Mouse (Mus musculus): ENCODE data around the gene Arhgef33.
"Not testable (repeated sequence)": the region's sequence is repeated elsewhere in the genome, so short reads cannot be mapped to it uniquely, and the experiment has no call there.

Gene Arhgef33

GRCm38 (mm10) chr17:80346591-80347125 lies 39.5 kb downstream of the Arhgef33 start:
- no peak for DNase-seq (ENCODE audit: low spot score)

DNA sequence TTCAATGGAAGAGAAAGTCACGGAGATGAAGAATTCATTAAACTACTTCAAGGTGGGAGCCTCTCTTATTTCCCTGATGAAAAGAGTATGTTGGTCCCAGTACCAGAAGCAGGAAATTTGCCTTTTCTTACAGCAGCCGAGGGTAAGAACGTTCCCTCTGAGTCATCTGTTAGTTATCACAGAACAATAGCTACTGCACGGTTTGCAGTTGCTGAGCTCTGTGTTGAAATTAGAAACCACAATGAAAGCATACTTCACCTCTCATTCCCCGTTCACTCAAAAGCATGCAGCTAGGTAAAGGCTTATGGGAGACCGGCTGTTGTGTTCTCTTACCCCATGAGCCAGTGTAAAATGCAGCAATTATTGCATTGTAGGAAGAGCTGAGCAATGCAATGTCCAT lies 40.0 kb downstream of the Arhgef33 start:
- no peak for DNase-seq (ENCODE audit: low spot score)

DNA sequence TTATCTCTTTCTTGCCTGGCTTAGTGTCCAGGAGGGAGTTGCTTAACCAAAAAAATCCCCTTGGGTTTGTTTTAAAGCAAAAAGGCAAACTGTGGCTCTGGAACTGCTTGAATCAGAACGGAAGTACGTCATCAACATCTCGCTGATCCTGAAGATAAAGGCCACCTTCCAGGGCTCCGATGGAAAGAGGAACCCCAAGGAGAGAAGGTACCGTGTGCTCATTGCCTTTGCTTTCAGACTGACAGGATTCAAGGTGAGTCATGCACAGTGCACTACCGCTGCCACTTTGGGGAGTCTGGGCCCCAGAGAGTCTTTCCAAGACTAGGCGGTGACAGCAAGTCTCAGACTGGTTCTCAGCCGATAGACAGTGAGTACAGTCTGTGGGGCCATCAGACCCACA lies 53.0 kb downstream of the Arhgef33 start:
- DNase-seq (ENCODE audit: low spot score), result no peak

- DNase-seq (ENCODE audit: low spot score), result peak; percentile 10
Observed at GRCm38 (mm10) chr17:80367276-80367675, 60.1 kb downstream of the Arhgef33 start.

DNA sequence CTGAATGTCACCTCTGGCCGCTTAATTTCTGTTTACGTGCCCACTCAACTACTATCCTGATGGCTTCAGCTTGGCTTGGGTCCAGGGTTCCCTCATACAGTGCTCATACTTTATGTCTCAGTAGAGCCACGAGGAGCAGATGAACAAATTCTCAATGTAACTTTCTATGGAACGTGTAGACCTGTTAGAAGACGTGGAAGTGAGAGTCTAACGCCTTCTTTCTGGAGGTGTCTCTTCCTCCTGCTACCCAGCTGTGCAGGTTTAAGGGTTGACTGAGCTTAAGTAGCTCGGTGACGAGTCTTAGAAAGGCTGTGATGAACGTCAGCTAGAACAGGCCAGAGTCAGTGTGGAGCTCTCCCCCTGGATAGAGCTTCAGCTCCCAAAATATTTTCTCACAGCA lies 61.4 kb downstream of the Arhgef33 start:
- DNase-seq (ENCODE audit: low spot score), result no peak

GRCm38 (mm10) chr17:80372989-80373725 lies 66.0 kb downstream of the Arhgef33 start, which contains the start of gene Gm10190:
Gm10190 (minus strand) TSS chr17:80373541.
- peak; percentile 89 for DNase-seq (ENCODE audit: low spot score)

DNA sequence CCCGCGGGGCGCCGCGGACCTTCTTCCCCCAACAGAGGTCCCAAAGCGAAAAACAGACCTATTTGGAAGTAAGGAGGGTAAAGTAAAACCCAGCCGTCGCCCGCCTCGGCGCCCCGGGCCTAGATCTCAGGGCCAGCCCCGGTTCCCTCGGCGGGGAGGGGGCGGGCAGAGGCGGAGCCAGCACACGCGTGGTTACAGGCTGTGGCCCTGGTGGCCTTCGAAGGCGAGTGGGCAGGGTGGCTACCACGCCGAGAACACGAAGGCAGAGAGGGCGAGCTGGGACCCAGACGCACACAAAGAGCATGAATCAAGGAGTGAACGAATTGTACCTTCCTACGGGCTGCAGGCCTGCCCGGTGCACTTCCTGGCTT lies 66.5 kb downstream of the Arhgef33 start:
- no peak for DNase-seq (ENCODE audit: low spot score)

DNA sequence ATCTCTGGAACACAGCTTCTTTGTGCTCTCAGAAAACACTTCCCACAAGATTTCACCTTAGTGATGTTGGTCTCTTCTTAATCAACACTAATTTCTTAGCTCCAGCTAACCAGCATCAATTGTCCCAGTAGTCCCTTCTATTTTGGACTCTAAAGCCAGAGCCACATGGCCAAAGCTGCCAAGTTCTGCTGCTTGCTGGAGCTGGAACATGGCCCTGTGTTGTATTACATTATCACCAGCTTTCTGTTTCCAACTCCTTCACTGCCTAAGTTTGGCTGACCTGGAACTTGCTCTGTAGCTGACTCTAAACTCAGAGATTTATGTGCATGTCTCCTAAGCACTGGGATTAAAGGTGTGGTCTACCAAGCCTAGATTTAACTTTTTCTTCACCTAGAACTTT lies 71.2 kb downstream of the Arhgef33 start:
- not testable (repeated sequence) for DNase-seq (ENCODE audit: low spot score)

DNA sequence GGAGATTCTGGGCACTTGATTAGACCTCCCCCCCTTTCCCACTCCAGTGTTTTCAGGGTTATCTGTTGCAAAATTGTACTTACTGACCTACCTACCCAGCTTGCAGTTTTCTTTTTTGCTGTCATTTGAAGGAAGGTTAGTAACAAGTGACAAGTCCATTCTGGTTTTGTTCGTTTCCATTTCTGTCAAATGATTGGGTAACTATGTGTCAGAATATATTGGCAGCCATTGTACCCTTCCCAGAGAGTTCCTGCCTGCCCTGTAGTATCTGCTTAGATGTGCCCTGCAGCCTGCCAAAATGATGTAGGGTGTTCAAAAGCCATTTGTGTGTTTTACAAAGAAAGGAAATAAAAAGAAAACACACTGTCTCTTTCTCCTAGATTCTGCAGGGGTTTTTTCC lies 78.5 kb downstream of the Arhgef33 start:
- no peak for DNase-seq (ENCODE audit: low spot score)

DNA sequence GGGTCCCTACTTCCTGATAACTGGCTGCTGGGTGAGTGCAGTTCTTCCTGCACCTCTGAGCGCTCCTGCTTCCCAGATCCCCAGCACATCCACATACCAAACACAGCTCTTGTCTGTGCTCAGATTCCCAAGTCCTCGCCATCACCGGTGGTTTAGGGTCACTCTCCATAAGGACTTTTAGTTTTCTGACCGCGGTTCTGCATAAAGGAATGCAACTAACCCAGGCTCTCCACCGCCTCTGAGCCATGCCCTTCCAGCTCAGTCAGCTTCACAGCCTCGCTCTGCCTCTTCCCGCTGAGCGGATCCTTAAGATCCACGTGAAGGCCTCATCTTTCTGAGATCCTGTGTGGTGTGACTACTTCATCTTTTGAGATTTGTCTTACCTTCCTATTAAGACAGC lies 82.8 kb downstream of the Arhgef33 start:
- DNase-seq (ENCODE audit: low spot score), result no peak

DNA sequence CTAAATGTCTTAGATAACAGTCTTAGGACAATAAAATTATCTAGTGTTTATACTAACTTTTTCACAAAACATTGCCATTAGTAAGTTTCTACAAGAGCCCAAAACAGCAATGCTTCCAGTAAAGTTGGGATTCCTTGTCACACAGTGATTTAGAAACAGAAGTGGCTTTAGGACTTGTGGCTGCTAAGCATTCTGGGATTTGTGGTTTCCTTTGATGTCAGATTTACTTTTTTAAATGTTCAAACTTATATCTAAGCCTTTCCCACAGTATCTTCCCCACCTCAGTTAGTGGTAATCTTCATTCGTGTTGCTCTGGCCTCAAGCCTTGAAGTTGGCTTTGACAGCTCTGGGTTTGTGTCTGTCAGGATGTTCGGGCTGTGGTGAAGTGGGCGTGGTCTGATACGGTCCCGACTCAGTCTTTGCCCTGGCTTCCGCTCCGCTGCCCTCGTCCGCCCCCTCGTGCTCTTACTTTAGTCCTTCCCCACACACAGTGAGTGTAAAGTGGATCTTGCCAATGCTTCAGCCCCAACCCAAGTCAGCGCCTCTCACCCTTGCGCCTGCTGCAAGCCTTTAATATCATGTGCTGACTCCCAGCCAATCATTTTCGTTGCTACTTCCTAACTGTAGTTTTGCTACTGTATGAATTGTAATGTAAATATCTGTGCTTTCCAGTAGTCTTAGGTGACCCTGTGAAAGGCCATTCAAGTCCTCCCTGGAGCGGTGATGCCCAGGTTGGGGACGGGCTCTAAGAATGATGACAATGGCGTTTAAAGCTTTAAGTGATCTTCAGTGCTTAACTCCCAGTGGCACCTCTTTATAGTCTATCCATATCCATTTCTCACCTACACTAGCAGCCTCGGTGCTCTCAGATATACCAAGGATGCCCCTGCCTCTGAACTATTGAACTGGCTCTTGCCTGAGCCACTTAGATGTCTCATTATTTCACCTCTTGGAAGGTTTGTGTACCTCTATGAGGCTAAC lies 84.5 kb downstream of the Arhgef33 start:
- DNase-seq (ENCODE audit: low spot score), result peak; percentile 43

DNA sequence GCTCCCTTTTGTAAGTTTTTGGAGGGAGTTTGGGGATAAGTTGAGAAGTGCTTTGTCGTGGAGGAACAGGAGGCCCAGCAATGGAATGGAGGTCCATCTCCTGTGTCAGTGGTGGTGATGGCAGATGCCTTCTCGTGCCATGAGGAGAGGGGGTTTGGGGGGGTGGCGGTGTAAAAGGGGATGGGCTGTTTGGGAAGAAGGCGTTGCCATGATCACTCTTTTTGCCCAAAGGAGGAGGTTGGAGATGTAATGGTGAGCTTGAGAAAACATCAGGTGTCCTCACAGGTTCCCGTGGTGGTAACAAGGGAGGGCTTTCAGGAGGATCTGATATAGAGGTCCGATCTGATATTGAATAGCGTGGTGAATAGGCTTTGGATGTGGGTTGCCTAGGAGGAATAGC lies 91.0 kb downstream of the Arhgef33 start:
- no peak for DNase-seq (ENCODE audit: low spot score)

DNA sequence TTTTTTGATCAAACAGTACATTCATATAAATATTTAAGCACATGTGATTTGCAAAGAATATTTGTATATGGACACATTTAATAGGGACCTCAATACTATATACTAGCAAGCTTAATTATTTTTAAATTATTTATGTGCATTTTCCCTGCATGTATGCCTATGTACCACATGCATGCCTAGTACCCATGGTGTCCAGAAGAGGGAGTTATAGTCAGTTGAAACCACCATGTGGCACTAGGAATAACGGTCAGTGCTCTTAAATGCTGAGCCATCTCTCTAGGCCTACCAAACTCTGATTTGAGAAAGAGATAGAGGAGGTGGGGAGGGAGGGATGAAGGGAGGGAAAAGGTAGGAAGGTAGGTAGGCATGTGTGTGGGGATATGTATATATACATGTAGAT lies 104.0 kb downstream of the Arhgef33 start:
- no peak for DNase-seq (ENCODE audit: low spot score)

DNA sequence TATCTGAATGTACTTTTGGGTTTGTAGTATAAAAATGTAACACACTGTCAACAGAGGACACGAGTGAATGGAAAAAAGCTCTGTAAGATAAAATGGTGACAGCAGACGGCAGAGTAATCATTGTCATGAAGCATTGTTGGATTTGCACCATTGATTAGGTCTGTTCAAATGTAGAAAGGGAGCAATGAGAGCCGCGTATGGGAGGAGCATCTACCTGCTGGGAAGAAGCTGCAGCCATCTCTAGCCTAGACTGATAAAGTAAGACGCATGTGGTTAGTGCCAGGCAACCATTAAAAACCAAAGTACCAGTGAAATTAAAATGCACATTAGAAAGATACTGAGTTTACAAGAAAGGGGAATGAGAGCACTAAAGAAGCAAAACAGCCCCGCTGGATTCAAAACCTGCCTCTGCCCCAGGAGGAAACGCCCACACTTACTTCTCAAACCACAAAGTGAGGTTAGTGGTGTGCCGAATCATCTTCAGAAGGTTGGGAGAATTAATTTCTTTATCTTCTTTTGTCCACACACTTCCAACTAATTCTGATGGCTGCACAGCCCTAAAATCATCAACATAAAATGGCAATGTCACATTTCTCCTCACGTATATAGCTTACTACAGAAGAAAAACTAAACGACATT lies 111.5 kb downstream of the Arhgef33 start:
- DNase-seq (ENCODE audit: low spot score), result no peak

DNA sequence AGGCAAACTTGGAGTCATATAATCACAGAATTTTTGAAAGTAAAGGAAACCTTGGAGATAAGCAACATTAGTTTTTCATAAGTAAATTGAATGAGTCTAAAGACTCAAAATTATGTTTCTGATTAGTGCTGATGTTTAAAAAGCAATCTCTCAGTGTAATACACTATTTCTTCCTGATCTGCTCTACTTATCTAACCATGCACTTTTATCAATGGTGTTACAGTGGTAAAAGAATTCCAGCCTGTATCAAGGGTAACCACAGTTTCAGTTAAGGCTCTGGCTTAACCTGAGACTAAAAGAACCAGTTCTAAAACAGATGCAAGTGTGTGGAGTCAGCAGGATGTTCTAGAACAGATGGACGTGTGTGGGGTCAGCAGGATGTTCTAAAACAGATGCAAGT lies 113.8 kb downstream of the Arhgef33 start:
- DNase-seq (ENCODE audit: low spot score), result no peak

GRCm38 (mm10) chr17:80426171-80426570 lies 119.0 kb downstream of the Arhgef33 start:
- DNase-seq (ENCODE audit: low spot score), result no peak

DNA sequence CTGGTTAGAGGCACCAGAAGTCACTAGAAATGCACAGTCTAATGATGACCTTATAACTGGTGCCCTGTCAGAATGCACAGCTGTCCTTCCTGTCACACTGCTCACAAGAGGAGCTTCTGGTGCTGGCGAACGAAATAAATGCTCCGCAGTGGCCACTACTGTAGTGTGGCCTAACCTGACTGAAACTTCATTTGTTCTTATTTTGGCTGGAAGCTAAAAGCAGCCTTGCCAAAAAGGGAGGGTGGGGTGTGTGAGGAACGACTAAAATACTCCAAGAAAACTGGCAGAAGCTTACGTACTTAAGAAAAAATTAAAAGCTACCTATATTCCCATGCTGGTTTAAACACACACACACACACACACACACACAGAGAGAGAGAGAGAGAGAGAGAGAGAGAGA lies 119.7 kb downstream of the Arhgef33 start:
- no peak for DNase-seq (ENCODE audit: low spot score)

GRCm38 (mm10) chr17:80427966-80428365 lies 120.8 kb downstream of the Arhgef33 start:
- DNase-seq (ENCODE audit: low spot score), result no peak

GRCm38 (mm10) chr17:80431997-80432396 lies 124.8 kb downstream of the Arhgef33 start:
- no peak for DNase-seq (ENCODE audit: low spot score)

DNA sequence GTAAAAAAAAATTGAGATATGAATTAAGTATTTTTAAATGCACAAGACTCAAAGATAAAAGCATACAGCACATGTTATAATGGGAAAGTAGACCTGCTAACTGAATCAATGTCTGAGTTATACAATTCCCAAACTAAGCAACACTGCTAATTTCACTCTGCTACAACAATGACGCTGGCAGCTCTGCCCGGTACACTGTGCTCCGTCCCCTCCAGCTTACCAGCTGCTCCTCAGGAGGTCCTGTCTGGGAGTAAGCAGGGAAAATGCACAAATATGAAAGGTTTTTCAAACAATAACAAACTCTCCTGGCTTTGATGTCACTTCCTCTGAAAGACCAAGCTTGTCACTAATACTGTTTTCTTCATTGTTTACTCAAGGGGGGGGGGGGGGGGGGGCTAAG lies 127.2 kb downstream of the Arhgef33 start:
- DNase-seq (ENCODE audit: low spot score), result no peak

DNA sequence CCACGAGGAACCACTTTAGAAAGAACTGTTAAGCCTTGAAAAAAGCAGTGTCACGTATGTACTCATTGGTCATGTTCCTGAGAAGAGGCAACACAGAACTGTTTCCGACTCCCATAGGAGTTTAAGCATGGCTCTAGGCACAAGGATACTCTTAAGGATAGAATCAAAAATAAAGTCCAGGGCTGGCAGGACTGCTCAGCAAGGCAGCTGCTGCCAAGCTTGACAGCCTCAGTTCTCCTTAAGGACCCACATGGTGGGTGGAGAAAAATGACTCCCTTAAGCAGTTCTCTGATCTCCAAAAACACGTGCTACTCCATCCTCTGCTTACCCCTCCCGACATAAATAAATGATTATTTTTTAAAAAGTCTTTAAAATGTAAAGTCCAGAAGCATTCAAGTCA lies 128.5 kb downstream of the Arhgef33 start:
- no peak for DNase-seq (ENCODE audit: low spot score)

DNA sequence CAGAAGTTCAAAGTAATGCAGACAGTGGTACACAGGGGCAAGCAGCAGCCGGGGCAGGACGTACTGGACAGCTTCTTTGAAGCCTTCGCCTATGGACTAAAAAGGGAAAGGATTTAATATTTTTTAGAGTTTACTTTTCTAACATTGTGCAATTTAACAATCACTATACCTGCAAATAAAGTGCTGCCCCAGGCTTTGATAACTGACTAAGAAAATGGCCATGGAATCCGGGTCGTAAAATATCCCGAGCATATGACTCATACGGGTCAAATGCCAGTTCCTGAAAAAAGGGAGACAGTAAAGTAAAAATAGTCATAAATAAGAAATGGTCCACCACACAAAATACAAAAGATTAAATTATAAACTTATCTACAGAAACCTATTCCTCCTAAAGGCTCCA lies 138.2 kb downstream of the Arhgef33 start:
- DNase-seq (ENCODE audit: low spot score), result no peak

Data from ovary, postnatal 36 days (tissue).